Mouse (Mus musculus): Measurements from ENCODE around the gene Cyp2d26. TPM values are rescaled to one million over a fixed set of nuclear protein-coding genes. Genes with fewer than 3 reads are reported as not detected.

The Cyp2d26 gene
- polyA plus RNA-seq, 1 experiment: 0.30 TPM

GRCm38 (mm10) chr15:82765943-82766342 is 28.2 kb downstream of the Cyp2d26 start:
- DNase-seq (ENCODE audit: low read depth in 1 of 2, low spot score in 2 of 2): no peak
- no peak overlapping the region for H3K27ac ChIP-seq (ENCODE audit: insufficient read depth, low read length)
- H3K4me3 ChIP-seq (ENCODE audit: extremely low read depth, insufficient read depth, insufficient read length): no peak overlapping the region
- no peaks in the 10 kb centered on the region for H3K27me3 ChIP-seq (ENCODE audit: control insufficient read depth, insufficient read depth, low read length)
- H3K4me1 ChIP-seq (ENCODE audit: control insufficient read depth, insufficient read depth, insufficient read length): no peaks in the 10 kb centered on the region
- 85% methylated on average over 2 of the region's 2 CpGs for WGBS
- no peaks in the 10 kb centered on the region for H3K36me3 ChIP-seq (ENCODE audit: control insufficient read depth, insufficient read depth, low read length)
- no peak for TF ChIP-seq POLR2A (IDR thresholded peaks at IDR 0.05; ENCODE audit: low read depth, low read length)
- no peak for TF ChIP-seq CTCF (IDR thresholded peaks at IDR 0.05; ENCODE audit: extremely low read depth, insufficient read depth, insufficient read length, insufficient replicate concordance)

GRCm38 (mm10) chr15:82764881-82765280 is 29.2 kb downstream of the Cyp2d26 start:
- 84% methylated on average over 6 of the region's 6 CpGs for WGBS
- H3K27me3 ChIP-seq (ENCODE audit: control insufficient read depth, insufficient read depth, low read length): no peaks in the 10 kb centered on the region
- no peak for DNase-seq (ENCODE audit: low read depth in 1 of 2, low spot score in 2 of 2)
- no peak overlapping the region for H3K4me3 ChIP-seq (ENCODE audit: extremely low read depth, insufficient read depth, insufficient read length)
- H3K36me3 ChIP-seq (ENCODE audit: control insufficient read depth, insufficient read depth, low read length): no peaks in the 10 kb centered on the region
- no peaks in the 10 kb centered on the region for H3K4me1 ChIP-seq (ENCODE audit: control insufficient read depth, insufficient read depth, insufficient read length)
- TF ChIP-seq POLR2A (IDR thresholded peaks at IDR 0.05; ENCODE audit: low read depth, low read length) (no peak), CTCF (IDR thresholded peaks at IDR 0.05; ENCODE audit: extremely low read depth, insufficient read depth, insufficient read length, insufficient replicate concordance) (no peak)
- no peak overlapping the region for H3K27ac ChIP-seq (ENCODE audit: insufficient read depth, low read length)

- DNase-seq (ENCODE audit: low read depth in 1 of 2, low spot score in 2 of 2): no peak
- no peak for TF ChIP-seq CTCF (IDR thresholded peaks at IDR 0.05; ENCODE audit: extremely low read depth, insufficient read depth, insufficient read length, insufficient replicate concordance)
- no peak for TF ChIP-seq POLR2A (IDR thresholded peaks at IDR 0.05; ENCODE audit: low read depth, low read length)
These were observed 30.3 kb downstream of the Cyp2d26 start, which contains the start of gene Cyp2d40 for GRCm38 (mm10) chr15:82763631-82764420. Gene Cyp2d40, minus strand, starts transcription at chr15:82764183.

GRCm38 (mm10) chr15:82748141-82748540 is 46.0 kb downstream of the Cyp2d26 start:
- TF ChIP-seq CTCF (IDR thresholded peaks at IDR 0.05; ENCODE audit: extremely low read depth, insufficient read depth, insufficient read length, insufficient replicate concordance): no peak
- TF ChIP-seq POLR2A (IDR thresholded peaks at IDR 0.05; ENCODE audit: low read depth, low read length): no peak
- no peaks in the 10 kb centered on the region for H3K27me3 ChIP-seq (ENCODE audit: control insufficient read depth, insufficient read depth, low read length)
- no peaks in the 10 kb centered on the region for H3K36me3 ChIP-seq (ENCODE audit: control insufficient read depth, insufficient read depth, low read length)
- 57% methylated on average over 1 of the region's 1 CpGs for WGBS
- no peak overlapping the region for H3K4me3 ChIP-seq (ENCODE audit: extremely low read depth, insufficient read depth, insufficient read length)
- no peaks in the 10 kb centered on the region for H3K4me1 ChIP-seq (ENCODE audit: control insufficient read depth, insufficient read depth, insufficient read length)
- no peak overlapping the region for H3K27ac ChIP-seq (ENCODE audit: insufficient read depth, low read length)
- no peak for DNase-seq (ENCODE audit: low read depth in 1 of 2, low spot score in 2 of 2)

More at GRCm38 (mm10) chr15:82763631-82764420, 30.3 kb downstream of the Cyp2d26 start, which contains the start of gene Cyp2d40:
- Histone ChIP-seq H3K4me1 (ENCODE audit: control insufficient read depth, insufficient read depth, insufficient read length) (no peaks in the 10 kb centered on the region), H3K27me3 (ENCODE audit: control insufficient read depth, insufficient read depth, low read length) (no peaks in the 10 kb centered on the region), H3K27ac (ENCODE audit: insufficient read depth, low read length) (no peak within 1 kb of the TSS), H3K36me3 (ENCODE audit: control insufficient read depth, insufficient read depth, low read length) (no peaks in the 10 kb centered on the region), H3K4me3 (ENCODE audit: extremely low read depth, insufficient read depth, insufficient read length) (no peak within 1 kb of the TSS)
- WGBS: 92% methylated on average over 9 of the region's 9 CpGs

GRCm38 (mm10) chr15:82747516-82747915 is 46.6 kb downstream of the Cyp2d26 start:
- 53% methylated on average over 1 of the region's 1 CpGs for WGBS
- DNase-seq (ENCODE audit: low read depth in 1 of 2, low spot score in 2 of 2): no peak
- Histone ChIP-seq H3K4me1 (ENCODE audit: control insufficient read depth, insufficient read depth, insufficient read length) (no peaks in the 10 kb centered on the region), H3K27ac (ENCODE audit: insufficient read depth, low read length) (no peak overlapping the region), H3K36me3 (ENCODE audit: control insufficient read depth, insufficient read depth, low read length) (no peaks in the 10 kb centered on the region), H3K27me3 (ENCODE audit: control insufficient read depth, insufficient read depth, low read length) (no peaks in the 10 kb centered on the region), H3K4me3 (ENCODE audit: extremely low read depth, insufficient read depth, insufficient read length) (no peak overlapping the region)
- no peak for TF ChIP-seq POLR2A (IDR thresholded peaks at IDR 0.05; ENCODE audit: low read depth, low read length)
- no peak for TF ChIP-seq CTCF (IDR thresholded peaks at IDR 0.05; ENCODE audit: extremely low read depth, insufficient read depth, insufficient read length, insufficient replicate concordance)

Other genes starting within 250 kb of the Cyp2d26 start
- not detected in 2 replicates for gene Cyp2d12, start 239.2 kb downstream of the Cyp2d26 start, polyA plus RNA-seq (2012; rRNA removed)
- gene Cyp2d34, start 173.3 kb downstream of the Cyp2d26 start, polyA plus RNA-seq (2012; rRNA removed): 0.05 TPM in 1 of 2 replicates, not detected in the other
- gene Cyp2d40, start 30.1 kb downstream of the Cyp2d26 start, polyA plus RNA-seq (2012; rRNA removed): not detected in 2 replicates
- gene Tcf20, start 193.6 kb upstream of the Cyp2d26 start, polyA plus RNA-seq (2012; rRNA removed): 21.4 and 27.0 TPM in 2 replicates
- gene Nfam1, start 239.0 kb upstream of the Cyp2d26 start, polyA plus RNA-seq (2012; rRNA removed): 30.7 and 31.0 TPM in 2 replicates